Mouse (Mus musculus) E14TG2a.4 (cell line): ENCODE measurements at regions not wholly inside any gene's neighbourhood (a gene's known extent, or its start where the extent isn't known, plus 50 kb on each side); places are given as distances from the start of the nearest gene placed in this dataset.

Experiments
- CTCF ChIP-seq: conservative IDR thresholded peaks from 2 replicates; pipeline ENCODE4 v1.5.1; 2014; ENCODE audit warnings: low read length
- NANOG ChIP-seq: IDR thresholded peaks from 2 replicates; pipeline ENCODE4 v1.6.1; 2014; ENCODE audit warnings: borderline replicate concordance, low read length, mixed read lengths

DNA sequence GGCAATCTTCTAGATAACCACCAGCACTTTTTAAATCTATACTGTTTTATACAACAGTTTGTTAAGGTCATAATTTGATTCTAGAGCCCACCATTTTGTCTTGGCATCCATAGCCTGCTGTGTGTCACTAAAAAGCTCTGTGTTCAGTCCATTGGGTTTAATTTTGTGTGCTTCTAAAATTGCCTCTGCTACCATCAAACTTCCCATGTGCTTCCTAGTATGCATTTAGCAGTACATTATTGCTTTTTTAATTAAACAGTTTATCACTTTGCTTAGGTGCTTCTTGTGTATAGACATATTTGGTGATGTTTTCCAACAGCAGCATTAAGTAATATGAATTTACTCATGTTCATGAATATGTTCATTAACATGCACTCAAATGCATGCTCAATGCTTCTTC, 102.4 kb upstream of the Egfr start:
- no peak for TF ChIP-seq CTCF
- no peak for TF ChIP-seq NANOG
